Mouse (Mus musculus) lung, embryonic 15.5 days (tissue): ENCODE data around the gene Trem2. TPM values are rescaled to one million over a fixed set of nuclear protein-coding genes. Genes with fewer than 3 reads are reported as not detected.

Experiments used
- ATAC-seq: fragments of 200-750 bp; cut with Nextera tagmentation; 2 replicates; pipeline ENCODE4 v1.8.0; 2017; ENCODE audit warnings: moderate number of reproducible peaks, borderline replicate concordance; ENCODE audit not compliant: low FRiP score, low TSS enrichment; ENCODE audit errors: extremely low read depth
- H3K27ac ChIP-seq: fragments of 300-500 bp; sonication (generic); 2 replicates; pipeline ENCODE4 v1.5.1; 2015; ENCODE audit warnings: moderate library complexity, mild to moderate bottlenecking, inconsistent platforms
- H3K27me3 ChIP-seq: fragments of 300-500 bp; sonication (generic); 2 replicates; pipeline ENCODE4 v1.6.1; 2015; ENCODE audit warnings: inconsistent platforms
- H3K36me3 ChIP-seq: fragments of 300-500 bp; sonication (generic); 2 replicates; pipeline ENCODE4 v1.6.1; 2015; ENCODE audit warnings: inconsistent platforms
- H3K4me1 ChIP-seq: fragments of 300-500 bp; sonication (generic); 2 replicates; pipeline ENCODE4 v1.6.1; 2015; ENCODE audit warnings: inconsistent platforms
- H3K4me2 ChIP-seq: fragments of 300-500 bp; sonication (generic); 2 replicates; pipeline ENCODE4 v1.6.1; 2015; ENCODE audit warnings: inconsistent platforms, mild to moderate bottlenecking, moderate library complexity
- H3K4me3 ChIP-seq: fragments of 300-500 bp; sonication (generic); 2 replicates; pipeline ENCODE4 v1.5.1; 2015; ENCODE audit warnings: mild to moderate bottlenecking, inconsistent platforms
- H3K9ac ChIP-seq: fragments of 300-500 bp; sonication (generic); 2 replicates; pipeline ENCODE4 v1.6.1; 2015; ENCODE audit warnings: inconsistent platforms
- H3K9me3 ChIP-seq: fragments of 300-500 bp; sonication (generic); 2 replicates; pipeline ENCODE4 v1.6.1; 2016; ENCODE audit warnings: inconsistent platforms
- WGBS: fragments of 180-500 bp; shearing (Covaris S2); methylation state at CpG from one replicate; pipeline ENCODE4 v1.1.7; 2015; 5-methylcytosine and 5-hydroxymethylcytosine counted together
- polyA plus RNA-seq: library from polyadenylated mRNA; unstranded; fragments of >200 nt; fragmentation: Nextera tagmentation; extraction: Ambion mirVana; gene quantifications from 2 replicates; pipeline ENCODE4 v1.2.1, GENCODE M21; 2015

Trem2 gene
- polyA plus RNA-seq, 1 experiment from 2014 or later, result 4.7 TPM

GRCm38 (mm10) chr17:48355822-48356221 lies 9.6 kb downstream of the Trem2 start:
- H3K9ac ChIP-seq, result no peak overlapping the region
- H3K27me3 ChIP-seq, result no peaks in the 10 kb centered on the region
- no peak for ATAC-seq
- no peak overlapping the region for H3K4me2 ChIP-seq
- 83% methylated on average over 3 of the region's 3 CpGs for WGBS
- no peaks in the 10 kb centered on the region for H3K36me3 ChIP-seq
- H3K27ac ChIP-seq, result no peak overlapping the region
- no peak overlapping the region for H3K4me3 ChIP-seq
- no peaks in the 10 kb centered on the region for H3K4me1 ChIP-seq
- no peaks in the 10 kb centered on the region for H3K9me3 ChIP-seq

- no peaks in the 10 kb centered on the region for H3K36me3 ChIP-seq
- no peaks in the 10 kb centered on the region for H3K9me3 ChIP-seq
- no peak for ATAC-seq
- WGBS, result 55% methylated on average over 2 of the region's 2 CpGs
- no peaks in the 10 kb centered on the region for H3K27me3 ChIP-seq
- no peak overlapping the region for H3K27ac ChIP-seq
- no peak overlapping the region for H3K4me3 ChIP-seq
- no peak overlapping the region for H3K4me2 ChIP-seq
- H3K9ac ChIP-seq, result no peak overlapping the region
- H3K4me1 ChIP-seq, result no peaks in the 10 kb centered on the region
Measured at GRCm38 (mm10) chr17:48357892-48358291, 11.7 kb downstream of the Trem2 start.

- Histone ChIP-seq H3K27me3 (no peaks in the 10 kb centered on the region), H3K4me1 (no peaks in the 10 kb centered on the region), H3K9ac (no peak within 1 kb of the TSS), H3K9me3 (no peaks in the 10 kb centered on the region), H3K36me3 (no peaks in the 10 kb centered on the region), H3K4me3 (no peak within 1 kb of the TSS), H3K27ac (no peak within 1 kb of the TSS), H3K4me2 (no peak within 1 kb of the TSS)
- 54% methylated on average over 7 of the region's 7 CpGs for whole genome bisulfite sequencing
- no peak for ATAC-seq
Measured at GRCm38 (mm10) chr17:48359616-48360015, 13.4 kb downstream of the Trem2 start, which contains the start of gene Treml1. Gene Treml1, plus strand, starts transcription at chr17:48359916.

- no peak for ATAC-seq
- no peak overlapping the region for H3K27ac ChIP-seq
- H3K9ac ChIP-seq, result no peak overlapping the region
- no peaks in the 10 kb centered on the region for H3K36me3 ChIP-seq
- no peak overlapping the region for H3K4me2 ChIP-seq
- no peak overlapping the region for H3K4me3 ChIP-seq
- no peaks in the 10 kb centered on the region for H3K9me3 ChIP-seq
- H3K4me1 ChIP-seq, result no peaks in the 10 kb centered on the region
- WGBS, result 42% methylated on average over 4 of the region's 4 CpGs
- H3K27me3 ChIP-seq, result no peaks in the 10 kb centered on the region
Measured at GRCm38 (mm10) chr17:48360462-48360861, 14.3 kb downstream of the Trem2 start.

- Histone ChIP-seq H3K4me3 (no peak overlapping the region), H3K4me2 (no peak overlapping the region), H3K36me3 (no peaks in the 10 kb centered on the region), H3K27me3 (no peaks in the 10 kb centered on the region), H3K27ac (no peak overlapping the region), H3K4me1 (no peaks in the 10 kb centered on the region), H3K9me3 (no peaks in the 10 kb centered on the region), H3K9ac (no peak overlapping the region)
- 50% methylated on average over 3 of the region's 3 CpGs for WGBS
- no peak for ATAC-seq
Measured at GRCm38 (mm10) chr17:48362346-48362745, 16.1 kb downstream of the Trem2 start.

- 72% methylated on average over 8 of the region's 8 CpGs for WGBS
- Histone ChIP-seq H3K9ac (no peak overlapping the region), H3K4me2 (no peak overlapping the region), H3K27ac (no peak overlapping the region), H3K4me3 (no peak overlapping the region), H3K36me3 (no peaks in the 10 kb centered on the region), H3K9me3 (no peaks in the 10 kb centered on the region), H3K4me1 (no peaks in the 10 kb centered on the region), H3K27me3 (no peaks in the 10 kb centered on the region)
- ATAC-seq, result no peak
Measured at GRCm38 (mm10) chr17:48362966-48363365, 16.8 kb downstream of the Trem2 start.

GRCm38 (mm10) chr17:48363421-48363965 lies 17.3 kb downstream of the Trem2 start:
- Histone ChIP-seq H3K27ac (no peak overlapping the region), H3K4me2 (no peak overlapping the region), H3K9ac (no peak overlapping the region)

GRCm38 (mm10) chr17:48365511-48366155 lies 19.4 kb downstream of the Trem2 start:
- 73% methylated on average over 9 of the region's 9 CpGs for WGBS
- H3K27ac ChIP-seq, result no peak overlapping the region
- H3K9me3 ChIP-seq, result no peaks in the 10 kb centered on the region
- no peak overlapping the region for H3K4me3 ChIP-seq
- no peak for ATAC-seq
- H3K4me2 ChIP-seq, result no peak overlapping the region
- no peaks in the 10 kb centered on the region for H3K4me1 ChIP-seq
- no peak overlapping the region for H3K9ac ChIP-seq
- no peaks in the 10 kb centered on the region for H3K36me3 ChIP-seq
- H3K27me3 ChIP-seq, result no peaks in the 10 kb centered on the region

More at GRCm38 (mm10) chr17:48363421-48363965, 17.3 kb downstream of the Trem2 start:
- Histone ChIP-seq H3K9me3 (no peaks in the 10 kb centered on the region), H3K27me3 (no peaks in the 10 kb centered on the region), H3K36me3 (no peaks in the 10 kb centered on the region), H3K4me3 (no peak overlapping the region), H3K4me1 (no peaks in the 10 kb centered on the region)
- no peak for ATAC-seq
- WGBS, result 68% methylated on average over 6 of the region's 6 CpGs

- Histone ChIP-seq H3K4me1 (no peaks in the 10 kb centered on the region), H3K9ac (no peak overlapping the region), H3K4me2 (no peak overlapping the region), H3K9me3 (no peaks in the 10 kb centered on the region), H3K27ac (no peak overlapping the region), H3K36me3 (no peaks in the 10 kb centered on the region), H3K4me3 (no peak overlapping the region), H3K27me3 (no peaks in the 10 kb centered on the region)
- WGBS, result 75% methylated on average over 5 of the region's 5 CpGs
- ATAC-seq, result no peak
Measured at GRCm38 (mm10) chr17:48366806-48367205, 20.6 kb downstream of the Trem2 start.

- Histone ChIP-seq H3K9me3 (no peaks in the 10 kb centered on the region), H3K9ac (no peak overlapping the region), H3K36me3 (no peaks in the 10 kb centered on the region), H3K4me2 (no peak overlapping the region), H3K4me1 (no peaks in the 10 kb centered on the region), H3K4me3 (no peak overlapping the region), H3K27me3 (no peaks in the 10 kb centered on the region), H3K27ac (no peak overlapping the region)
- no peak for ATAC-seq
Measured at GRCm38 (mm10) chr17:48371621-48372020, 25.4 kb downstream of the Trem2 start.

- WGBS, result 79% methylated on average over 8 of the region's 8 CpGs
Measured at GRCm38 (mm10) chr17:48372987-48373386, 26.8 kb downstream of the Trem2 start.

GRCm38 (mm10) chr17:48376102-48376501 lies 29.9 kb downstream of the Trem2 start:
- H3K4me1 ChIP-seq, result no peaks in the 10 kb centered on the region
- H3K36me3 ChIP-seq, result no peaks in the 10 kb centered on the region
- 85% methylated on average over 1 of the region's 1 CpGs for WGBS
- no peak overlapping the region for H3K4me3 ChIP-seq
- no peaks in the 10 kb centered on the region for H3K27me3 ChIP-seq
- ATAC-seq, result no peak
- H3K9me3 ChIP-seq, result no peaks in the 10 kb centered on the region
- H3K9ac ChIP-seq, result no peak overlapping the region
- H3K27ac ChIP-seq, result no peak overlapping the region
- H3K4me2 ChIP-seq, result no peak overlapping the region

More at GRCm38 (mm10) chr17:48372987-48373386, 26.8 kb downstream of the Trem2 start:
- H3K27ac ChIP-seq, result no peak overlapping the region
- H3K9ac ChIP-seq, result no peak overlapping the region
- ATAC-seq, result no peak
- no peaks in the 10 kb centered on the region for H3K9me3 ChIP-seq
- H3K4me3 ChIP-seq, result no peak overlapping the region
- no peaks in the 10 kb centered on the region for H3K36me3 ChIP-seq
- no peak overlapping the region for H3K4me2 ChIP-seq
- H3K27me3 ChIP-seq, result no peaks in the 10 kb centered on the region
- H3K4me1 ChIP-seq, result no peaks in the 10 kb centered on the region
